Mouse (Mus musculus) neural tube, embryonic 11.5 days (tissue): ENCODE measurements around the gene Mia2. TPM values are rescaled to one million over a fixed set of nuclear protein-coding genes. Genes with fewer than 3 reads are reported as not detected.

ENCODE experiments used
- ATAC-seq: fragments of 200-750 bp; cut with Nextera tagmentation; 2 replicates; pipeline ENCODE4 v1.8.0; 2017; ENCODE audit warnings: moderate number of reproducible peaks, mild to moderate bottlenecking, moderate TSS enrichment, moderate library complexity; ENCODE audit not compliant: insufficient read depth, low FRiP score, low TSS enrichment
- DNase-seq: peaks from one replicate; pipeline ENCODE4 v3.0.0-alpha.2; 2015; ENCODE audit warnings: low spot score
- H3K27ac ChIP-seq: fragments of 300-500 bp; sonication (generic); 2 replicates; pipeline ENCODE4 v1.5.1; 2014; ENCODE audit warnings: low read depth, mild to moderate bottlenecking, low read length
- H3K27me3 ChIP-seq: fragments of 300-500 bp; sonication (generic); 2 replicates; pipeline ENCODE4 v1.6.1; 2014; ENCODE audit warnings: mild to moderate bottlenecking, low read length, mixed read lengths; ENCODE audit not compliant: control insufficient read depth, insufficient read depth
- H3K36me3 ChIP-seq: fragments of 300-500 bp; sonication (generic); 2 replicates; pipeline ENCODE4 v1.6.1; 2014; ENCODE audit warnings: mild to moderate bottlenecking, low read length, moderate library complexity, mixed read lengths; ENCODE audit not compliant: control insufficient read depth, insufficient read depth
- H3K4me1 ChIP-seq: fragments of 300-500 bp; sonication (generic); 2 replicates; pipeline ENCODE4 v1.6.1; 2014; ENCODE audit warnings: low read length, mixed read lengths; ENCODE audit not compliant: control insufficient read depth, insufficient read depth
- H3K4me2 ChIP-seq: fragments of 300-500 bp; sonication (generic); 2 replicates; pipeline ENCODE4 v1.6.1; 2014; ENCODE audit warnings: low read depth, mild to moderate bottlenecking, moderate library complexity
- H3K4me3 ChIP-seq: fragments of 300-500 bp; sonication (generic); 2 replicates; pipeline ENCODE4 v1.5.1; 2014; ENCODE audit warnings: low read depth, low read length
- H3K9ac ChIP-seq: fragments of 300-500 bp; sonication (generic); 2 replicates; pipeline ENCODE4 v1.6.1; 2014; ENCODE audit warnings: mild to moderate bottlenecking, low read length
- H3K9me3 ChIP-seq: fragments of 300-500 bp; sonication (generic); 2 replicates; pipeline ENCODE4 v1.6.1; 2016; ENCODE audit warnings: low read length; ENCODE audit not compliant: control insufficient read depth
- WGBS: fragments of 180-500 bp; shearing (Covaris S2); extraction: QIAGEN DNeasy Blood & Tissue Kit; methylation state at CpG from one replicate; pipeline ENCODE4 v1.1.7; 2014; 5-methylcytosine and 5-hydroxymethylcytosine counted together
- polyA plus RNA-seq: library from polyadenylated mRNA; unstranded; fragments of >200 nt; fragmentation: Nextera tagmentation; extraction: Ambion mirVana; gene quantifications from 2 replicates; pipeline ENCODE4 v1.2.1, GENCODE M21; 2014

Gene Mia2
- polyA plus RNA-seq, 1 experiment from 2014 or later = 58.1 TPM

GRCm38 (mm10) chr12:59076996-59077395 is 18.6 kb upstream of the Mia2 start:
- Histone ChIP-seq H3K9ac (no peak overlapping the region), H3K27me3 (no peaks in the 10 kb centered on the region), H3K4me3 (no peak overlapping the region), H3K27ac (no peak overlapping the region), H3K4me2 (no peak overlapping the region), H3K9me3 (no peaks in the 10 kb centered on the region), H3K4me1 (no peaks in the 10 kb centered on the region), H3K36me3 (peaks cover 7% of the 10 kb centered on the region)
- DNase-seq = no peak
- no peak for ATAC-seq
- 87% methylated on average over 3 of the region's 3 CpGs for WGBS

DNA sequence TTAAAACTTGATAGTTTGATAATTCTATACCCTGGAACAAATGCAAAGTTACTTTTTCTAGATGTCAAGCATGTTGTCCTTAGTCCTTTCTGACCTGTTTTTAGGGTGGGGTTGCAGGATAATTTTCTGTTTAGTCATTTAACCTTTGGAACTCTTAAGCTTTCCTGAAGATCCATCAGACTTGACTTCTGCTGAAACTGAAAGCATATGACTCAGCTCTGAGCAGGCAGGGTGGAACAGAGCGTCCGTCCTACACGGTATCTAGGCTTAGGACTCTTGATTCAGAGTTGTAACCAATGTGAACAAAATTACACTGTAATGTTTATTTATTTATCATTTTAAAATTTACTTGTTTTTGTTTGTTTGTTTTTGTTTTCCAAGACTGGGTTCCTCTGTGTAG is 17.7 kb upstream of the Mia2 start:
- Histone ChIP-seq H3K4me3 (no peak overlapping the region), H3K9ac (no peak overlapping the region), H3K27me3 (no peaks in the 10 kb centered on the region), H3K4me1 (no peaks in the 10 kb centered on the region), H3K4me2 (no peak overlapping the region), H3K36me3 (no peaks in the 10 kb centered on the region), H3K9me3 (no peaks in the 10 kb centered on the region), H3K27ac (no peak overlapping the region)
- DNase-seq (no peak), ATAC-seq (no peak)
- 91% methylated on average over 3 of the region's 3 CpGs for WGBS

GRCm38 (mm10) chr12:59080461-59080860 is 15.1 kb upstream of the Mia2 start:
- Histone ChIP-seq H3K9me3 (no peaks in the 10 kb centered on the region), H3K4me3 (no peak overlapping the region), H3K27me3 (no peaks in the 10 kb centered on the region), H3K4me2 (no peak overlapping the region), H3K9ac (no peak overlapping the region), H3K4me1 (no peaks in the 10 kb centered on the region), H3K27ac (no peak overlapping the region), H3K36me3 (no peaks in the 10 kb centered on the region)
- no peak for ATAC-seq
- WGBS = 82% methylated on average over 4 of the region's 4 CpGs
- DNase-seq = no peak

- Histone ChIP-seq H3K9ac (no peak overlapping the region), H3K4me1 (no peaks in the 10 kb centered on the region), H3K4me2 (no peak overlapping the region), H3K4me3 (no peak overlapping the region), H3K27me3 (no peaks in the 10 kb centered on the region), H3K36me3 (no peaks in the 10 kb centered on the region), H3K27ac (no peak overlapping the region), H3K9me3 (no peaks in the 10 kb centered on the region)
- ATAC-seq (no peak), DNase-seq (no peak)
- WGBS = 72% methylated on average over 5 of the region's 5 CpGs
Observed at GRCm38 (mm10) chr12:59084446-59084845, 11.2 kb upstream of the Mia2 start.

DNA sequence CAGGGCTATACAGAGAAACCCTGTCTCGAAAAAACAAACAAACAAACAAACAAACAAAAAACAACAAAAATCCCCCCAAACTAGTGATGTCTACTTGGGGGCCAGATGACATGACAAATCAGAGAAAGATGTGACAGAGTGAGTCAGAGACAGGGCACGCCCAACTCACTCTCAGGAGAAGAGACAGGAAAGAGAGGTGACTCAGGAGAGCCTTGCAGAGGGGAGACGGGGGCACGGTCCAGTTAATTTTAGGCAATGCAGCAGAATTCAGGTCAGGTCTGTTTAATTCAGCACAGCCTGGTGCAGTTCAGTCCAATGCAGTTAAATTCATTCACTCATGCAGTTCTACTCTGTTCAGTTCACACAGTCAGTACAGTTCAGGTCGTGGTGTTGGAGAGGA is 9.4 kb upstream of the Mia2 start:
- Histone ChIP-seq H3K27ac (no peak overlapping the region), H3K4me1 (no peaks in the 10 kb centered on the region), H3K36me3 (no peaks in the 10 kb centered on the region), H3K4me2 (no peak overlapping the region), H3K4me3 (no peak overlapping the region), H3K9me3 (no peaks in the 10 kb centered on the region), H3K27me3 (no peaks in the 10 kb centered on the region), H3K9ac (no peak overlapping the region)
- ATAC-seq (no peak), DNase-seq (no peak)
- WGBS = 81% methylated on average over 5 of the region's 5 CpGs

DNA sequence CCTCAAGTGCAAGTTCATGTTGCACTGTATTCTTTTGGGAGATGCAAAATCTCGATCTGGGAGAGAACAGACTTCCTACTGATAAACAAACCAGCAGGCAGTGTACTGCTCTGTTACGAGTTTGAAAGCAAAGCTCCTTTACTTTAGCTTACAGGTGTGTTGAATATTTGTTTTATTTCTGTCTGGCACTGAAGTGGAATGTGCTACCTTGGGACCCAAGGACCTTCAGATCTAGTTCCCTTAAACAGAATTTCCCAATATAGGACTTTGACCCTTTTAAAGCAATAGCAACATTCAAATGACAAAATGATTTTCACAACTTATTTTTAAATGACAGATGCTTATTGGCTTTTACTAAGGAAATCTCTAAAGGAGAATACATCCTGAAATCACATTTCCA is 2.1 kb upstream of the Mia2 start:
- Histone ChIP-seq H3K4me3 (no peak overlapping the region), H3K27ac (no peak overlapping the region), H3K36me3 (no peaks in the 10 kb centered on the region), H3K4me2 (no peak overlapping the region), H3K4me1 (no peaks in the 10 kb centered on the region), H3K9me3 (no peaks in the 10 kb centered on the region), H3K9ac (no peak overlapping the region), H3K27me3 (no peaks in the 10 kb centered on the region)
- DNase-seq (no peak), ATAC-seq (no peak)
- 73% methylated on average over 2 of the region's 2 CpGs for WGBS

DNA sequence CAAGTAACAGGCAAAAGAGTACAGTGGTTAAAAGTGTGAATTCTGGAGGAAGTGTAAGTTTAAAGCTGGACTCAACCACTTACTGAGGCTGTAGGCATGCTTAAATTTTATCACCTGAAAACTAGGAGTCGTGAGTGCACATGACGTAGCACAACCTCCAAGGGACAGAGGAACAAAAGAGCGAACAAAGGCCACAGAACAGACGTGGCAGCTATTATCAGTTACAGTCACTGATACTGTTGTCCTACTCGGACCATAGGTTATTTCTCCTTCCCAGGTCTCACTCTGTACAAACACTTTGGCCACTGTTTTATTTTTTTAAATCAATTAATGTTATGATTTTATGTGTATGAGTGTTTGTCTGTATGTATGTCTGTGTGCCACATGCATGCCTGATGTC is 9.2 kb downstream of the Mia2 start:
- H3K4me3 ChIP-seq = no peak overlapping the region
- 75% methylated on average over 5 of the region's 5 CpGs for WGBS
- H3K9ac ChIP-seq = no peak overlapping the region
- no peaks in the 10 kb centered on the region for H3K4me1 ChIP-seq
- H3K27ac ChIP-seq = no peak overlapping the region
- no peaks in the 10 kb centered on the region for H3K36me3 ChIP-seq
- no peaks in the 10 kb centered on the region for H3K27me3 ChIP-seq
- no peaks in the 10 kb centered on the region for H3K9me3 ChIP-seq
- DNase-seq = no peak
- H3K4me2 ChIP-seq = no peak overlapping the region
- no peak for ATAC-seq

DNA sequence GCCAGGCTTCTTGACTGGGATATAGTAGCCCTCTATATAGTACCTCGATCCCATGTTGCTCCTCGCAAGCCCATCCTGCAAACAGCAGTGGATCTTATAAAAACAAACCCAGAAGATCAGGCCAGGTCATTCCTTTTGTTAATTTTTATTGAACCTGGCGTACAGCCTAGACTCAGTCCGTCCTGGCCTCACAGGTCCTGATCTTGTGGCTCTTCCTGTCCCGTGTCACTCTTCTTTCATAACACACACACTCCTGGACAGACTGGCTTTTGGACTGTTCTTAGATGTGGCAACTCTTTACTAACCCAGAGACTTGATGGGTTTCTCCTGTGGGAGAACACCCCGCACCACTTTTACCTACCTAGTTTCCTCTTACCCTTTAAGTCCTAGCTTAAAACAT is 10.3 kb downstream of the Mia2 start:
- DNase-seq (no peak), ATAC-seq (no peak)
- no peak overlapping the region for H3K9ac ChIP-seq
- no peak overlapping the region for H3K4me3 ChIP-seq
- no peak overlapping the region for H3K4me2 ChIP-seq
- H3K9me3 ChIP-seq = no peaks in the 10 kb centered on the region
- no peak overlapping the region for H3K27ac ChIP-seq
- H3K27me3 ChIP-seq = no peaks in the 10 kb centered on the region
- no peaks in the 10 kb centered on the region for H3K36me3 ChIP-seq
- 89% methylated on average over 6 of the region's 6 CpGs for WGBS
- H3K4me1 ChIP-seq = no peaks in the 10 kb centered on the region

GRCm38 (mm10) chr12:59106491-59106890 is 10.9 kb downstream of the Mia2 start:
- Histone ChIP-seq H3K9me3 (no peaks in the 10 kb centered on the region), H3K4me3 (no peak overlapping the region), H3K9ac (no peak overlapping the region), H3K36me3 (no peaks in the 10 kb centered on the region), H3K27ac (no peak overlapping the region), H3K27me3 (no peaks in the 10 kb centered on the region), H3K4me2 (no peak overlapping the region), H3K4me1 (no peaks in the 10 kb centered on the region)
- WGBS = 93% methylated on average over 5 of the region's 5 CpGs
- no peak for ATAC-seq
- no peak for DNase-seq
